ENCODE assay signal across 10 mouse cellular contexts in genomic region chr5:124284330-124284729, GRCm38 (mm10). TPM values are rescaled to one million over a fixed set of nuclear protein-coding genes. Genes with fewer than 3 reads are reported as not detected.
A peak's percentile ranks its signal among the peaks of the same experiment; 100 is the strongest.
DNase-seq lines count a peak whose midpoint lies in the region; ATAC-seq and TF ChIP-seq lines count a peak whose summit lies in the region.
"Had no signal": no experiment of that assay in that cellular context is flagged by ENCODE, and none has a peak within 500 bp of the region (broad histone marks: within the 10 kb centered on the region; RNA-seq: fewer than 3 reads in every experiment).

No protein-coding gene starts in this region.

- H3K9me3 ChIP-seq in midbrain, postnatal 0 days (ENCODE audit: low read length): no peaks in the 10 kb centered on the region
- no peaks in the 10 kb centered on the region for H3K9me3 ChIP-seq in midbrain, embryonic 15.5 days

- DNase-seq in gastrocnemius, postnatal 25 days: peak; percentile 20
- no peak for DNase-seq in gastrocnemius, postnatal 14 days
- peak; percentile 50 for DNase-seq in midbrain, postnatal 0 days (ENCODE audit: low spot score)
- peak; percentile 36 for DNase-seq in heart, postnatal 4 days
- peak; percentile 19 for DNase-seq in thymus, postnatal 36 days
- DNase-seq in left cerebral cortex, adult 8-10 months (ENCODE audit: low spot score in 2 of 2): no peak
- DNase-seq in frontal cortex, postnatal 10 days (ENCODE audit: low spot score in 2 of 2): no peak
- DNase-seq: layer of hippocampus, adult 9-11 months had no signal

- no peak for ATAC-seq in midbrain, postnatal 0 days (ENCODE audit: low FRiP score)
- no peak for ATAC-seq in midbrain, embryonic 15.5 days (replicated peaks)

- H3K36me3 ChIP-seq in midbrain, postnatal 0 days (ENCODE audit: insufficient read depth, low read length): peaks cover 30% of the 10 kb centered on the region
- peaks cover 45% of the 10 kb centered on the region for H3K36me3 ChIP-seq in midbrain, embryonic 15.5 days (replicated peaks)

- intact Hi-C loops in gastrocnemius, postnatal 14 days (cut with DNase I; ENCODE audit: low total_unique reads): loop anchor here (5.0 kb wide), 1 partner anchor 122 kb away; no protein-coding TSS in a partner anchor

- peak; percentile 62 for TF ChIP-seq CTCF in midbrain, postnatal 0 days (IDR thresholded peaks at IDR 0.05)

- 66% methylated on average over 3 of the region's 3 CpGs for WGBS in midbrain, postnatal 0 days
- 69% methylated on average over 3 of the region's 3 CpGs for WGBS in midbrain, embryonic 15.5 days

- H3K9ac ChIP-seq in midbrain, postnatal 0 days (replicated peaks; ENCODE audit: low read length, poor library complexity, severe bottlenecking): no peak overlapping the region
- H3K9ac ChIP-seq in midbrain, embryonic 15.5 days: no peak overlapping the region

- no peaks in the 10 kb centered on the region for H3K4me1 ChIP-seq in midbrain, postnatal 0 days (ENCODE audit: insufficient read depth, low read length)
- H3K4me1 ChIP-seq in midbrain, embryonic 15.5 days: no peaks in the 10 kb centered on the region
- H3K4me1 ChIP-seq: forebrain, embryonic 10.5 days had no signal

- H3K27me3 ChIP-seq in midbrain, postnatal 0 days (ENCODE audit: insufficient read depth, low read length): no peaks in the 10 kb centered on the region
- no peaks in the 10 kb centered on the region for H3K27me3 ChIP-seq in midbrain, embryonic 15.5 days (replicated peaks)

- no peak overlapping the region for H3K27ac ChIP-seq in midbrain, postnatal 0 days (ENCODE audit: low read depth, low read length)
- H3K27ac ChIP-seq in midbrain, embryonic 15.5 days: no peak overlapping the region
- H3K27ac ChIP-seq: forebrain, embryonic 10.5 days had no signal

- H3K4me2 ChIP-seq in midbrain, postnatal 0 days (ENCODE audit: low read depth, low read length, poor library complexity, severe bottlenecking): no peak overlapping the region
- no peak overlapping the region for H3K4me2 ChIP-seq in midbrain, embryonic 15.5 days

- H3K4me3 ChIP-seq in midbrain, postnatal 0 days (ENCODE audit: low read depth, low read length): no peak overlapping the region
- H3K4me3 ChIP-seq in midbrain, embryonic 15.5 days: no peak overlapping the region
- H3K4me3 ChIP-seq: forebrain, embryonic 10.5 days had no signal

RNA-seq across cellular contexts. Expression of gene Pitpnm2, which starts 34.8 kb away (rescaled TPM):
- total RNA-seq in gastrocnemius, postnatal 25 days (2021): 10 to 100 TPM; 16.7 to 17.6 TPM
- total RNA-seq in gastrocnemius, postnatal 14 days (2021): 10 to 100 TPM; 18.4 to 19.0 TPM
- 48.1 and 66.2 TPM in 2 replicates for total RNA-seq in midbrain, postnatal 0 days (2014; rRNA removed)
- polyA plus RNA-seq in midbrain, postnatal 0 days (2015; fragmentation: Nextera tagmentation; extraction: Ambion mirVana): 8.6 and 10.1 TPM in 2 replicates
- polyA plus RNA-seq in midbrain, embryonic 15.5 days (2015; fragmentation: Nextera tagmentation; extraction: Ambion mirVana): 11.8 and 13.0 TPM in 2 replicates
- 10 to 100 TPM; 45.9 to 52.2 TPM for total RNA-seq in heart, postnatal 4 days (2021)
- total RNA-seq in left cerebral cortex, adult 8-10 months (2022): 100 to 1,000 TPM; 235 to 257 (median 249) TPM

RNA-seq across cellular contexts. Expression of gene Mphosph9, which starts 43.4 kb away (rescaled TPM):
- total RNA-seq in gastrocnemius, postnatal 25 days (2021): 1 to 10 TPM; 2.5 to 2.8 TPM
- total RNA-seq in gastrocnemius, postnatal 14 days (2021): 1 to 10 TPM; 2.6 to 2.9 TPM
- total RNA-seq in midbrain, postnatal 0 days (2014; rRNA removed): 19.0 and 41.0 TPM in 2 replicates
- 6.6 and 9.6 TPM in 2 replicates for polyA plus RNA-seq in midbrain, postnatal 0 days (2015; fragmentation: Nextera tagmentation; extraction: Ambion mirVana)
- 14.2 and 14.8 TPM in 2 replicates for polyA plus RNA-seq in midbrain, embryonic 15.5 days (2015; fragmentation: Nextera tagmentation; extraction: Ambion mirVana)
- 10 to 100 TPM; 12.1 to 13.9 TPM for total RNA-seq in heart, postnatal 4 days (2021)
- 10 to 100 TPM; 23.8 to 29.4 (median 27.1) TPM for total RNA-seq in left cerebral cortex, adult 8-10 months (2022)

RNA-seq across cellular contexts. Expression of gene 2810006K23Rik, which starts 43.6 kb away (rescaled TPM):
- total RNA-seq in gastrocnemius, postnatal 25 days (2021): 1 to 10 TPM; 5.2 to 7.4 TPM
- 1 to 10 TPM; 6.9 to 8.6 TPM for total RNA-seq in gastrocnemius, postnatal 14 days (2021)
- total RNA-seq in midbrain, postnatal 0 days (2014; rRNA removed): 9.0 and 9.4 TPM in 2 replicates
- 7.8 TPM in 2 replicates for polyA plus RNA-seq in midbrain, postnatal 0 days (2015; fragmentation: Nextera tagmentation; extraction: Ambion mirVana)
- 13.6 and 14.6 TPM in 2 replicates for polyA plus RNA-seq in midbrain, embryonic 15.5 days (2015; fragmentation: Nextera tagmentation; extraction: Ambion mirVana)
- total RNA-seq in heart, postnatal 4 days (2021): 10 to 100 TPM; 11.7 to 13.0 TPM
- total RNA-seq in left cerebral cortex, adult 8-10 months (2022): 10 to 100 TPM in 3 of 4 experiments, 1 to 10 TPM in 1; 9.1 to 14.1 (median 12.8) TPM

Comparison
In these comparisons a context has a peak if more than half of its experiments do, and no peak if none do; other contexts are left out.
1. DNase-seq: peak in gastrocnemius, postnatal 25 days (single experiment), midbrain, postnatal 0 days (single experiment), heart, postnatal 4 days (single experiment) and thymus, postnatal 36 days (2 of 2); none in gastrocnemius, postnatal 14 days (single experiment), left cerebral cortex, adult 8-10 months (0 of 2) and frontal cortex, postnatal 10 days (0 of 2).